Comparison of ENCODE assay signal across 22 mouse cellular contexts in genomic region chr8:120664566-120664965, GRCm38 (mm10). TPM values are rescaled to one million over a fixed set of nuclear protein-coding genes. Genes with fewer than 3 reads are reported as not detected.
DNase-seq lines count a peak whose midpoint lies in the region; ATAC-seq and TF ChIP-seq lines count a peak whose summit lies in the region.
"Had no signal": no experiment of that assay in that cellular context is flagged by ENCODE, and none has a peak within 500 bp of the region (broad histone marks: within the 10 kb centered on the region; RNA-seq: fewer than 3 reads in every experiment).

No protein-coding gene starts in this region.

- peak overlapping the region; percentile 25; the same call in 1 of the 2 replicates for H3K4me2 ChIP-seq in hindbrain, postnatal 0 days (ENCODE audit: low read depth, low read length)
- no peak overlapping the region for H3K4me2 ChIP-seq in hindbrain, embryonic 11.5 days (replicated peaks; ENCODE audit: low read depth, low read length)
- H3K4me2 ChIP-seq in lung, embryonic 16.5 days (ENCODE audit: low read depth, low read length), result no peak overlapping the region
- H3K4me2 ChIP-seq: limb, embryonic 12.5 days had no signal

- no peak overlapping the region for H3K9ac ChIP-seq in hindbrain, postnatal 0 days (replicated peaks; ENCODE audit: low read length)
- H3K9ac ChIP-seq in hindbrain, embryonic 11.5 days (ENCODE audit: low read depth, low read length), result no peak overlapping the region
- peak overlapping the region; percentile 24; the same call in 1 of the 2 replicates for H3K9ac ChIP-seq in lung, embryonic 16.5 days (ENCODE audit: low read length)

- H3K36me3 ChIP-seq in hindbrain, postnatal 0 days (ENCODE audit: insufficient read depth, low read length), result no peaks in the 10 kb centered on the region
- no peaks in the 10 kb centered on the region for H3K36me3 ChIP-seq in hindbrain, embryonic 11.5 days (ENCODE audit: control insufficient read depth, insufficient read depth, low read length)
- no peaks in the 10 kb centered on the region for H3K36me3 ChIP-seq in lung, embryonic 16.5 days (ENCODE audit: control insufficient read depth, insufficient read depth, low read length)

- 40% methylated on average over 6 of the region's 6 CpGs for WGBS in cerebellum, adult 2 months
- WGBS in hindbrain, postnatal 0 days, result 59% methylated on average over 6 of the region's 6 CpGs
- WGBS in hindbrain, embryonic 11.5 days, result 94% methylated on average over 6 of the region's 6 CpGs
- 74% methylated on average over 6 of the region's 6 CpGs for WGBS in lung, embryonic 16.5 days
- 66% methylated on average over 6 of the region's 6 CpGs for WGBS in lung, adult 2 months

- TF ChIP-seq CTCF in cerebellum, adult 2 months (IDR thresholded peaks at IDR 0.05; ENCODE audit: borderline replicate concordance, insufficient read depth, low read depth, low read length), result no peak
- TF ChIP-seq CTCF in hindbrain, postnatal 0 days (IDR thresholded peaks at IDR 0.05; ENCODE audit: low read depth), result no peak
- no peak for TF ChIP-seq CTCF in lung, adult 2 months (IDR thresholded peaks at IDR 0.05; ENCODE audit: insufficient read depth, low read length)

- no peaks in the 10 kb centered on the region for H3K9me3 ChIP-seq in hindbrain, postnatal 0 days (ENCODE audit: low read length)
- H3K9me3 ChIP-seq in hindbrain, embryonic 11.5 days (ENCODE audit: control insufficient read depth, low read length), result no peaks in the 10 kb centered on the region
- H3K9me3 ChIP-seq in lung, embryonic 16.5 days (ENCODE audit: control insufficient read depth, low read length), result no peaks in the 10 kb centered on the region
- H3K9me3 ChIP-seq: limb, embryonic 12.5 days had no signal

- H3K27me3 ChIP-seq in cerebellum, adult 2 months (ENCODE audit: control insufficient read depth, insufficient read depth, low read length), result no peaks in the 10 kb centered on the region
- no peaks in the 10 kb centered on the region for H3K27me3 ChIP-seq in hindbrain, postnatal 0 days (ENCODE audit: insufficient read depth, low read length)
- H3K27me3 ChIP-seq in hindbrain, embryonic 11.5 days (ENCODE audit: control insufficient read depth, insufficient read depth, low read length), result no peaks in the 10 kb centered on the region
- no peaks in the 10 kb centered on the region for H3K27me3 ChIP-seq in lung, embryonic 16.5 days (ENCODE audit: control insufficient read depth, insufficient read depth, low read depth, low read length)
- H3K27me3 ChIP-seq: CH12.LX; limb, embryonic 12.5 days; Patski had no signal

- H3K4me1 ChIP-seq in cerebellum, adult 2 months (ENCODE audit: control insufficient read depth, insufficient read depth, low read length), result peaks cover 26% of the 10 kb centered on the region
- H3K4me1 ChIP-seq in hindbrain, postnatal 0 days (ENCODE audit: insufficient read depth, low read length), result peaks cover 27% of the 10 kb centered on the region
- peaks cover 8% of the 10 kb centered on the region for H3K4me1 ChIP-seq in hindbrain, embryonic 11.5 days (replicated peaks; ENCODE audit: control insufficient read depth, insufficient read depth, low read length)
- peaks cover 35% of the 10 kb centered on the region for H3K4me1 ChIP-seq in lung, embryonic 16.5 days (replicated peaks; ENCODE audit: control insufficient read depth, insufficient read depth, low read length)
- peaks cover 13% of the 10 kb centered on the region for H3K4me1 ChIP-seq in lung, adult 2 months (ENCODE audit: control insufficient read depth, insufficient read depth, low read length)

- ATAC-seq in hindbrain, postnatal 0 days, result no peak
- no peak for ATAC-seq in hindbrain, embryonic 11.5 days (ENCODE audit: low FRiP score)
- no peak for ATAC-seq in lung, embryonic 16.5 days (ENCODE audit: low read depth)
- ATAC-seq in common myeloid progenitor, adult 5-6 weeks (replicated peaks; ENCODE audit: low read depth, poor library complexity, severe bottlenecking), result peak; percentile 40
- ATAC-seq: forebrain, embryonic 14.5 days; Patski had no signal

- no peak for TF ChIP-seq POLR2A in cerebellum, adult 2 months (IDR thresholded peaks at IDR 0.05; ENCODE audit: borderline replicate concordance, insufficient read depth, low read length)
- no peak for TF ChIP-seq POLR2A in lung, adult 2 months (IDR thresholded peaks at IDR 0.05; ENCODE audit: borderline replicate concordance, extremely low read depth, low read depth, low read length)

- H3K27ac ChIP-seq in cerebellum, adult 2 months (ENCODE audit: insufficient read depth, low read length), result no peak overlapping the region
- peak overlapping the region; percentile 56; the same call in 1 of the 2 replicates for H3K27ac ChIP-seq in hindbrain, postnatal 0 days
- no peak overlapping the region for H3K27ac ChIP-seq in hindbrain, embryonic 11.5 days (ENCODE audit: low read depth, low read length)
- H3K27ac ChIP-seq in lung, embryonic 16.5 days (ENCODE audit: low read length), result no peak overlapping the region
- H3K27ac ChIP-seq: limb, embryonic 12.5 days had no signal

- H3K4me3 ChIP-seq in cerebellum, adult 2 months (replicated peaks; ENCODE audit: insufficient read depth, low read depth, low read length), result no peak overlapping the region
- H3K4me3 ChIP-seq in hindbrain, postnatal 0 days (ENCODE audit: low read length), result no peak overlapping the region
- no peak overlapping the region for H3K4me3 ChIP-seq in hindbrain, embryonic 11.5 days (ENCODE audit: low read depth, low read length)
- H3K4me3 ChIP-seq in lung, embryonic 16.5 days (ENCODE audit: low read length), result no peak overlapping the region
- no peak overlapping the region for H3K4me3 ChIP-seq in lung, adult 2 months (replicated peaks; ENCODE audit: extremely low read depth, low read depth, low read length)
- H3K4me3 ChIP-seq: limb, embryonic 12.5 days had no signal

- peak; percentile 55 for DNase-seq in cerebellum, postnatal 10 days
- no peak for DNase-seq in cerebellum, adult 2 months
- peak; percentile 31 for DNase-seq in hindbrain, postnatal 0 days (ENCODE audit: low spot score)
- DNase-seq in hindbrain, embryonic 11.5 days (ENCODE audit: low spot score), result no peak
- no peak for DNase-seq in lung, adult 2 months
- DNase-seq in neural tube, embryonic 10.5 days (ENCODE audit: extremely low spot score, low spot score), result no peak
- DNase-seq: cerebellum, adult 18-20 months; kidney, adult 11 months; kidney, postnatal 14 days; layer of hippocampus, postnatal 36 days; lung, adult 18-20 months; right cerebral cortex, postnatal 14 days; thymus, postnatal 4 days had no signal

RNA-seq across cellular contexts. Expression of gene Gm27021, which starts 3.3 kb away (rescaled TPM):
- 1.1 and 1.9 TPM in 2 replicates for polyA plus RNA-seq in cerebellum, adult 2 months (2012; rRNA removed)
- total RNA-seq in hindbrain, postnatal 0 days (2014; rRNA removed), result 3.1 and 7.0 TPM in 2 replicates
- polyA plus RNA-seq in hindbrain, postnatal 0 days (2015; fragmentation: Nextera tagmentation; extraction: Ambion mirVana), result 10.2 and 10.9 TPM in 2 replicates
- polyA plus RNA-seq in hindbrain, embryonic 11.5 days (2014; fragmentation: Nextera tagmentation; extraction: Ambion mirVana), result 2.6 and 3.1 TPM in 2 replicates
- 2.5 and 3.2 TPM in 2 replicates for polyA plus RNA-seq in lung, embryonic 16.5 days (2015; fragmentation: Nextera tagmentation; extraction: Ambion mirVana)
- polyA plus RNA-seq in lung, adult 2 months (2012; rRNA removed), result 0.92 and 1.3 TPM in 2 replicates
- total RNA-seq in common myeloid progenitor, adult 5-6 weeks (2017), result not detected in 2 replicates
- total RNA-seq: gastrocnemius, adult 8-10 months; heart, adult 8-10 months; heart, postnatal 25 days; layer of hippocampus, postnatal 36 days had no signal

RNA-seq across cellular contexts. Expression of gene Cox4i1, which starts 3.5 kb away (rescaled TPM):
- polyA plus RNA-seq in cerebellum, adult 2 months (2012; rRNA removed), result 2,746 and 2,917 TPM in 2 replicates
- 545 and 609 TPM in 2 replicates for total RNA-seq in hindbrain, postnatal 0 days (2014; rRNA removed)
- polyA plus RNA-seq in hindbrain, postnatal 0 days (2015; fragmentation: Nextera tagmentation; extraction: Ambion mirVana), result 1,628 and 1,662 TPM in 2 replicates
- 977 and 997 TPM in 2 replicates for polyA plus RNA-seq in hindbrain, embryonic 11.5 days (2014; fragmentation: Nextera tagmentation; extraction: Ambion mirVana)
- polyA plus RNA-seq in lung, embryonic 16.5 days (2015; fragmentation: Nextera tagmentation; extraction: Ambion mirVana), result 1,058 and 1,114 TPM in 2 replicates
- polyA plus RNA-seq in lung, adult 2 months (2012; rRNA removed), result 606 and 728 TPM in 2 replicates
- total RNA-seq in common myeloid progenitor, adult 5-6 weeks (2017), result 392 and 496 TPM in 2 replicates

RNA-seq across cellular contexts. Expression of gene Emc8, which starts 3.8 kb away (rescaled TPM):
- polyA plus RNA-seq in cerebellum, adult 2 months (2012; rRNA removed), result 65.3 and 67.5 TPM in 2 replicates
- total RNA-seq in hindbrain, postnatal 0 days (2014; rRNA removed), result 55.3 and 87.9 TPM in 2 replicates
- polyA plus RNA-seq in hindbrain, postnatal 0 days (2015; fragmentation: Nextera tagmentation; extraction: Ambion mirVana), result 124 and 128 TPM in 2 replicates
- 273 and 276 TPM in 2 replicates for polyA plus RNA-seq in hindbrain, embryonic 11.5 days (2014; fragmentation: Nextera tagmentation; extraction: Ambion mirVana)
- polyA plus RNA-seq in lung, embryonic 16.5 days (2015; fragmentation: Nextera tagmentation; extraction: Ambion mirVana), result 237 and 248 TPM in 2 replicates
- polyA plus RNA-seq in lung, adult 2 months (2012; rRNA removed), result 56.8 and 71.2 TPM in 2 replicates
- total RNA-seq in common myeloid progenitor, adult 5-6 weeks (2017), result 44.9 and 59.9 TPM in 2 replicates

RNA-seq across cellular contexts. Expression of gene 1190005I06Rik, which starts 17.1 kb away (rescaled TPM):
- polyA plus RNA-seq in cerebellum, adult 2 months (2012; rRNA removed), result 8.1 and 8.2 TPM in 2 replicates
- total RNA-seq in hindbrain, postnatal 0 days (2014; rRNA removed), result 12.3 and 26.5 TPM in 2 replicates
- polyA plus RNA-seq in hindbrain, postnatal 0 days (2015; fragmentation: Nextera tagmentation; extraction: Ambion mirVana), result 17.3 and 20.6 TPM in 2 replicates
- 2.4 and 3.7 TPM in 2 replicates for polyA plus RNA-seq in hindbrain, embryonic 11.5 days (2014; fragmentation: Nextera tagmentation; extraction: Ambion mirVana)
- 4.5 and 5.4 TPM in 2 replicates for polyA plus RNA-seq in lung, embryonic 16.5 days (2015; fragmentation: Nextera tagmentation; extraction: Ambion mirVana)
- 2.4 and 6.2 TPM in 2 replicates for polyA plus RNA-seq in lung, adult 2 months (2012; rRNA removed)
- total RNA-seq in common myeloid progenitor, adult 5-6 weeks (2017), result 1.2 TPM in 1 of 2 replicates, not detected in the other

Comparison
In these comparisons a context has a peak if more than half of its experiments do, and no peak if none do; other contexts are left out.
1. DNase-seq: peak in cerebellum, postnatal 10 days (2 of 2) and hindbrain, postnatal 0 days (single experiment); none in cerebellum, adult 2 months (0 of 2), hindbrain, embryonic 11.5 days (single experiment), lung, adult 2 months (single experiment) and neural tube, embryonic 10.5 days (single experiment).